Mouse (Mus musculus): ENCODE data around the gene Wfdc9. TPM values are rescaled to one million over a fixed set of nuclear protein-coding genes. Genes with fewer than 3 reads are reported as not detected.

The Wfdc9 gene
- not detected for total RNA-seq (2021)
- polyA plus RNA-seq (2012; rRNA removed): not detected in 2 replicates
- long read RNA-seq: 0 reads

DNA sequence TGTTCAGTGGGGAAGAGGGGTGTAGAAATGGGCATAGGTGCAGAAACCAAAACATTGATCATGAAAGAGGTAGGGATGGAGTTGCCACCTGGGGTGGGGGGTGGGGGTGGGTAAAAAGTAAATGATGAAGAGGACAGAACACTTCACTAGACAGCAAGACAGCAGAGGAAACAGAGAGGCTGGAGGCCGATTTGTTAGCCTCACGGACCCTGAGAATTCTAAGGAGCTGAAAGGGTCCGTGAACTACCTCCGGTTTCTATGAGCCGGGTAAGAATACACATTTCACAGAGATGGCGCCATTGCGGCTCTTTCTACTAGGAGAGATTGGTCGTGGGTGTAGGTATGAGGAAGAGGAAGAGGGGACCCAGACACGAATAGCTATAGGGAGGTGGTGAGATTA is at the start of gene Wfdc9:
TSS of gene Wfdc9 (minus strand) at position 101 of the 400 bp plus-strand sequence.
- Histone ChIP-seq H3K36me3 (ENCODE audit: control insufficient read depth, insufficient read depth, low read length) (no peaks in the 10 kb centered on the region), H3K27ac (no peak within 1 kb of the TSS), H3K4me3 (no peak within 1 kb of the TSS), H3K27me3 (ENCODE audit: control insufficient read depth, insufficient read depth, low read length) (no peaks in the 10 kb centered on the region), H3K79me2 (replicated peaks; ENCODE audit: control insufficient read depth, insufficient read depth, low read length) (no peaks in the 10 kb centered on the region), H3K4me1 (ENCODE audit: control insufficient read depth, insufficient read depth, low read length) (no peaks in the 10 kb centered on the region), H3K9ac (ENCODE audit: low read depth, low read length) (no peak within 1 kb of the TSS)
- TF ChIP-seq EP300 (IDR thresholded peaks at IDR 0.05; ENCODE audit: insufficient read depth, low read depth, low read length) (no peak), CTCF (IDR thresholded peaks at IDR 0.05) (no peak), POLR2A (IDR thresholded peaks at IDR 0.05; ENCODE audit: insufficient read depth, low read depth, low read length) (no peak)
- DNase-seq: no peak
- intact Hi-C loops (cut with DNase I): no loop called here
- 73% methylated on average over 9 of the region's 9 CpGs for WGBS

DNA sequence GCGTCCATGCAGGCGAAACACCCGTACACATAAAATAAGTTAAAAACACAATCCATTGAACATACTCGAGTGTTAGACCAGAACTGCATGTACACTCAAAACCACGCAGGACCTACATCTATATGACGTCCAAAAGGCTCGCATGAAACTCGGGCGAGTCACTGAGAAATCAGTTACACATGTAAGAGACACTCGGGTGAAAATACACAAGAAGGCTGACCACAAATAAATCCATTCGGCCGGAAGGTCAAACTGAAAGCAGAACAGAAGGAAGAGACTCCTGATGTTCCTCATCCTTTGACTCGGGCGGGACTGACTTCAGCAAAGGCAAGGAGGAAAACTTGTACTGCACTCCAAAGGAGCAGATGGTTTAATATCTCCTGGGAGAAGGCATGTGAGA is 49.6 kb upstream of the Wfdc9 start:
- intact Hi-C loops (cut with DNase I): no loop called here
- Histone ChIP-seq H3K4me1 (ENCODE audit: control insufficient read depth, insufficient read depth, low read length) (no peaks in the 10 kb centered on the region), H3K27me3 (ENCODE audit: control insufficient read depth, insufficient read depth, low read length) (no peaks in the 10 kb centered on the region), H3K27ac (no peak overlapping the region), H3K9ac (ENCODE audit: low read depth, low read length) (no peak overlapping the region), H3K79me2 (replicated peaks; ENCODE audit: control insufficient read depth, insufficient read depth, low read length) (no peaks in the 10 kb centered on the region), H3K36me3 (ENCODE audit: control insufficient read depth, insufficient read depth, low read length) (no peaks in the 10 kb centered on the region), H3K4me3 (no peak overlapping the region)
- DNase-seq: no peak
- WGBS: 85% methylated on average over 14 of the region's 14 CpGs
- no peak for TF ChIP-seq CTCF (IDR thresholded peaks at IDR 0.05)
- TF ChIP-seq EP300 (IDR thresholded peaks at IDR 0.05; ENCODE audit: insufficient read depth, low read depth, low read length): no peak
- no peak for TF ChIP-seq POLR2A (IDR thresholded peaks at IDR 0.05; ENCODE audit: insufficient read depth, low read depth, low read length)

DNA sequence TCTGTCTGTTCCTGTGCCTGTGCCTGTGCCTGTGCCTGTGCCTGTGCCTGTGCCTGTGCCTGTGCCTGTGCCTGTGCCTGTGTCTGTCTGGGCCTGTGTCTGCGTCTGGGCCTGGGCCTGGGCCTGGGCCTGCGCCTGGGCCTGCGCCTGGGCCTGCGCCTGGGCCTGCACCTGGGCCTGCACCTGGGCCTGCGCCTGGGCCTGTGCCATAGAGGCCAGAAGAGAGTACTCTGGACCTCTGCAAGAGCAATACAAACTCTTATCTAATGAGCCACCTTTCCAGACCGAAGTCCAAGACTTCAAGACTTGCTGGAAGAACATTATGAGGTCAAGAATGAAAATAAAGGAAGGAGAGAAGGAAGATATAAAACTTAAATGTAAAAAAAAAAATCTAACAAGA is 48.9 kb upstream of the Wfdc9 start:
- no peak for DNase-seq
- Histone ChIP-seq H3K4me1 (ENCODE audit: control insufficient read depth, insufficient read depth, low read length) (no peaks in the 10 kb centered on the region), H3K27me3 (ENCODE audit: control insufficient read depth, insufficient read depth, low read length) (no peaks in the 10 kb centered on the region), H3K79me2 (replicated peaks; ENCODE audit: control insufficient read depth, insufficient read depth, low read length) (no peaks in the 10 kb centered on the region), H3K36me3 (ENCODE audit: control insufficient read depth, insufficient read depth, low read length) (no peaks in the 10 kb centered on the region), H3K27ac (no peak overlapping the region), H3K4me3 (no peak overlapping the region), H3K9ac (ENCODE audit: low read depth, low read length) (no peak overlapping the region)
- 91% methylated on average over 6 of the region's 6 CpGs for WGBS
- TF ChIP-seq EP300 (IDR thresholded peaks at IDR 0.05; ENCODE audit: insufficient read depth, low read depth, low read length) (no peak), POLR2A (IDR thresholded peaks at IDR 0.05; ENCODE audit: insufficient read depth, low read depth, low read length) (no peak), CTCF (IDR thresholded peaks at IDR 0.05) (no peak)
- intact Hi-C loops (cut with DNase I): no loop called here

DNA sequence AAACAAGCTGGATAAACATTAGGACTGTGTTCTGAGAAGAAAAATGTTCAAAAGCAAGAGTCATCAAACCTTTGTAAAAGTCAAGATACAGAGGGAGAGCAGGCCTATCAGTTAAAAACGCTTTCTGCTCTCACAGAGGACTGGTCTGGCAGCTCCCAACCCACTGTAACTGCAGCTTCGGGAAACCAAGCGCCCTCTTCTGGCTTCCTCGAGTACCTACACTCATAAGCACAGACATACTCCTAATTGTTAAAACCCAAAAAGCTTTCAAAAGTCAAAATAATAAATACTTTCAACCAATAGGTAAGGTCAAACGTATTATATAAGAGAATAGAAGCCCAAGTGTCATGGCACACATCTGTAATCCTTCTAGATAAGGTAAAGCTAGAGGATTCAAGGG is 47.9 kb upstream of the Wfdc9 start:
- H3K79me2 ChIP-seq (replicated peaks; ENCODE audit: control insufficient read depth, insufficient read depth, low read length): no peaks in the 10 kb centered on the region
- WGBS: 73% methylated on average over 5 of the region's 5 CpGs

DNA sequence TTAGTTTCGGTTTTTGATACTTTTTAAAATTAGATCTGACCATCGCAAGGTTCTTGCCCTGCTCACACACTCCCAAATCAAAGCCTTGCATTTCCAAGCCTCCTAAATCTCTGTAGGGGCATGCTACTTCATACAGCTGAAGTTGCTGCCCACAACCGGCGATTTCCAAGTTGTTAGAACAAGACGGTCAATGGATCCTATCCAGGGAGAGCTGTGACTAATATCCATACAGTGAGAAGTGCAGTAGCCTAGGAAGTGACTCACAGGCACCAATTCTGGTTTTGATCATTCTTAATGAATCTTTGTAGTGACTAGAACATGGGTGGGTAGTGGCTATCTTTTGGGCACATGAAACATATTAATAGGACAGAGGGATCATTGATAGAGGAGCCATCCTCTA is 45.4 kb upstream of the Wfdc9 start:
- no peaks in the 10 kb centered on the region for H3K27me3 ChIP-seq (ENCODE audit: control insufficient read depth, insufficient read depth, low read length)
- 74% methylated on average over 5 of the region's 5 CpGs for WGBS
- H3K79me2 ChIP-seq (replicated peaks; ENCODE audit: control insufficient read depth, insufficient read depth, low read length): no peaks in the 10 kb centered on the region
- no peaks in the 10 kb centered on the region for H3K4me1 ChIP-seq (ENCODE audit: control insufficient read depth, insufficient read depth, low read length)
- no peak overlapping the region for H3K27ac ChIP-seq
- TF ChIP-seq POLR2A (IDR thresholded peaks at IDR 0.05; ENCODE audit: insufficient read depth, low read depth, low read length) (no peak), CTCF (IDR thresholded peaks at IDR 0.05) (no peak), EP300 (IDR thresholded peaks at IDR 0.05; ENCODE audit: insufficient read depth, low read depth, low read length) (no peak)
- no peaks in the 10 kb centered on the region for H3K36me3 ChIP-seq (ENCODE audit: control insufficient read depth, insufficient read depth, low read length)
- H3K9ac ChIP-seq (ENCODE audit: low read depth, low read length): no peak overlapping the region
- H3K4me3 ChIP-seq: no peak overlapping the region
- no peak for DNase-seq
- intact Hi-C loops (cut with DNase I): no loop called here

More for the DNA sequence above, 47.9 kb upstream of the Wfdc9 start:
- no peak for TF ChIP-seq POLR2A (IDR thresholded peaks at IDR 0.05; ENCODE audit: insufficient read depth, low read depth, low read length)
- TF ChIP-seq EP300 (IDR thresholded peaks at IDR 0.05; ENCODE audit: insufficient read depth, low read depth, low read length): no peak
- no peak for TF ChIP-seq CTCF (IDR thresholded peaks at IDR 0.05)
- no peak for DNase-seq
- Histone ChIP-seq H3K27ac (no peak overlapping the region), H3K4me3 (no peak overlapping the region), H3K36me3 (ENCODE audit: control insufficient read depth, insufficient read depth, low read length) (no peaks in the 10 kb centered on the region), H3K9ac (ENCODE audit: low read depth, low read length) (no peak overlapping the region), H3K27me3 (ENCODE audit: control insufficient read depth, insufficient read depth, low read length) (no peaks in the 10 kb centered on the region), H3K4me1 (ENCODE audit: control insufficient read depth, insufficient read depth, low read length) (no peaks in the 10 kb centered on the region)
- intact Hi-C loops (cut with DNase I): no loop called here

DNA sequence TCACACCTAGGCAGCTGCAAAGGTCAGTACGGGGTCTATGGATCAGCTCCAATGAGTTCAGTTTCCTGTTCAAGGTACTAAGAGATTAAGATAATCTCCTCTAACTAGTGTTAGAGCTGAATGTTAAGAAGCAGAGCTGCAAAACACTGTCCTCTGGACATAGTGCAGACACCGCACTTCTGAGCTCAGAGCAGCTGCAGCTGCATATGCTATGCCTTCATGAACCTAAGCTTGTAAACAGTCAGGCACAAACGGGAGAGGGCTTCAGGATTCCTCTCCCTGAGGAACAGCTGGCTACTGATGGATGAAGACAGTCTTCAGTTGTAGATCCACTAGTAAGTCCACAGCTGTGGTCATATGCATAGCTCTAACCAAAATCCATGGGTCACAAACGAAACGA is 44.6 kb upstream of the Wfdc9 start:
- 63% methylated on average over 5 of the region's 5 CpGs for WGBS
- Histone ChIP-seq H3K4me3 (no peak overlapping the region), H3K9ac (ENCODE audit: low read depth, low read length) (no peak overlapping the region), H3K4me1 (ENCODE audit: control insufficient read depth, insufficient read depth, low read length) (no peaks in the 10 kb centered on the region), H3K79me2 (replicated peaks; ENCODE audit: control insufficient read depth, insufficient read depth, low read length) (no peaks in the 10 kb centered on the region), H3K27me3 (ENCODE audit: control insufficient read depth, insufficient read depth, low read length) (no peaks in the 10 kb centered on the region), H3K27ac (no peak overlapping the region), H3K36me3 (ENCODE audit: control insufficient read depth, insufficient read depth, low read length) (no peaks in the 10 kb centered on the region)
- intact Hi-C loops (cut with DNase I): no loop called here
- no peak for TF ChIP-seq CTCF (IDR thresholded peaks at IDR 0.05)
- TF ChIP-seq POLR2A (IDR thresholded peaks at IDR 0.05; ENCODE audit: insufficient read depth, low read depth, low read length): no peak
- no peak for TF ChIP-seq EP300 (IDR thresholded peaks at IDR 0.05; ENCODE audit: insufficient read depth, low read depth, low read length)
- no peak for DNase-seq
